Mouse (Mus musculus) G1E (cell line): ENCODE measurements around the gene Eif4a1. TPM values are rescaled to one million over a fixed set of nuclear protein-coding genes. Genes with fewer than 3 reads are reported as not detected.

ENCODE experiments used
- ATAC-seq: 2 replicates; pipeline ENCODE4 v1.8.0; 2016; ENCODE audit warnings: mild to moderate bottlenecking; ENCODE audit not compliant: insufficient number of reproducible peaks, poor library complexity, low FRiP score, severe bottlenecking; ENCODE audit errors: extremely low read depth
- DNase-seq: peaks from one replicate; pipeline ENCODE4 v3.0.0; 2012; ENCODE audit warnings: low spot score
- H3K27me3 ChIP-seq: 2 replicates; pipeline ENCODE4 v1.6.1; 2012; ENCODE audit warnings: mild to moderate bottlenecking, low read length, inconsistent platforms; ENCODE audit not compliant: insufficient read depth
- H3K36me3 ChIP-seq: replicated peaks from 2 replicates; pipeline ENCODE3; 2012; ENCODE audit warnings: mild to moderate bottlenecking, inconsistent platforms
- H3K4me1 ChIP-seq: 2 replicates; pipeline ENCODE4 v1.6.1; 2012; ENCODE audit warnings: low read depth, low read length, inconsistent platforms, mixed read lengths; ENCODE audit not compliant: insufficient read depth
- H3K4me3 ChIP-seq: 2 replicates; pipeline ENCODE4 v1.5.1; 2012; ENCODE audit warnings: low read depth, mild to moderate bottlenecking, inconsistent platforms, low read length, moderate library complexity, mixed read lengths
- H3K9me3 ChIP-seq: replicated peaks from 2 replicates; pipeline ENCODE4 v1.6.1; 2012; ENCODE audit warnings: inconsistent platforms
- CTCF ChIP-seq: IDR thresholded peaks from 2 replicates; pipeline ENCODE4 v1.5.1; 2012; ENCODE audit warnings: low read depth, low read length, inconsistent platforms, mixed read lengths
- GATA1 ChIP-seq: IDR thresholded peaks from 2 replicates; pipeline ENCODE4 v1.6.1; 2012; ENCODE audit warnings: borderline replicate concordance, low read length, inconsistent platforms, mixed read lengths
- GATA2 ChIP-seq: IDR thresholded peaks from 2 replicates; pipeline ENCODE4 v1.6.1; 2012; ENCODE audit warnings: low read depth, low read length, inconsistent platforms, borderline replicate concordance
- POLR2AphosphoS5 ChIP-seq: IDR thresholded peaks from 2 replicates; pipeline ENCODE4 v1.6.1; 2012; ENCODE audit warnings: low read depth, low read length, inconsistent platforms; ENCODE audit not compliant: insufficient replicate concordance
- TAL1 ChIP-seq: conservative IDR thresholded peaks from 2 replicates; pipeline ENCODE4 v1.6.1; 2012; ENCODE audit warnings: low read depth, low read length, inconsistent platforms, mixed read lengths
- polyA plus RNA-seq: library from polyadenylated mRNA; stranded (reverse); fragments of >175 nt; gene quantifications from 2 replicates; pipeline ENCODE4 v1.2.3, GENCODE M21; 2012
- total RNA-seq, 2 experiments: library from RNA; stranded (forward) in 1 of 2; stranded (reverse) in 1 of 2; fragments of 200-1000 nt in 1 of 2; fragments of >200 nt in 1 of 2; fragmentation: Nextera tagmentation in 1 of 2; gene quantifications; 2 replicates each; pipeline ENCODE4 v1.2.3; 2014 to 2017

Eif4a1 gene
- total and polyA plus RNA-seq, 3 experiments: 197 to 986 (median 986) TPM

DNA sequence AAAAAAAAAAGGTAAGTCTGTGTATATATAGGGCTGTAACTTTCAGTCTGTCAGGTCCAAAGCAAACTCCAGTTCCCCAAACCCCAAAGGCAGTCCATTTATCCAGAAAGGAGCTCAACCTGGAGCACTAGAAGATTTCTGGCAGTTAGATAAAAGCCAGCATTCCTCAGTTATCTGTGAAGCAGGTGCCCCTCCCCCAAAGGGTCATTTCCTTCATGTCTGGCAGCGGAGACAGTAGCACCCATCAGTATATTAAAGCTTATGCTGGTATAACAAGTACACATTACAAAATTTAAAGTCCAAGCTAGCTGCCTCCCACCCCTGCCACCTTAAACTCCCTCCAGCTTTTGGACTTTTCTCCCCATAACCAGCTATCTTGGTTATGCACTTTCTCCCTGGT lies 27.4 kb upstream of the Eif4a1 start:
- Histone ChIP-seq H3K9me3 (no peaks in the 10 kb centered on the region; the same call in 1 of the 2 replicates), H3K36me3 (no peaks in the 10 kb centered on the region), H3K4me3 (no peak overlapping the region), H3K27me3 (peaks cover 43% of the 10 kb centered on the region), H3K4me1 (peaks cover 3% of the 10 kb centered on the region; the same call in 1 of the 2 replicates)
- no peak for DNase-seq
- TF ChIP-seq GATA2 (no peak), GATA1 (no peak), POLR2AphosphoS5 (no peak), TAL1 (no peak), CTCF (no peak)
- ATAC-seq: no peak

DNA sequence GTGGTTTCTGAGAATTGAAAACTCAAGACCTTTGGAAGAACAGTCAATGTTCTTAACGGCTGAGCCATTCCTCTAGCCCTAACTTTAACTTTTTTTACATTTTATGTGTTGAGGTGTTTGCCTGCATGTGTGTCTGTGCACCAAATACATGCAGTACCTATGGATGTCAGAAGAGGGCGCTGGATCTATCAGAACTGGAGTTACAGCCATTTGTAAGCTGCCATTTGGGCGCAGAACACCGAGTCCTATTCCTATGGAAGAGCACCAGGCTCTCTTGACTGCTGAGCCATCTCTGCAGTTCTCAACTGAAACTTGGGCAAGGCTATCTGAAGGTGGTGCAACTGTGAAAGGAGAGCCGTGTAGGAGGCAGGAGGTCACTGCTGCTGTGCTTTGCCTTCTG lies 26.4 kb upstream of the Eif4a1 start:
- Histone ChIP-seq H3K9me3 (no peaks in the 10 kb centered on the region; the same call in 1 of the 2 replicates), H3K4me1 (peaks cover 3% of the 10 kb centered on the region; the same call in 1 of the 2 replicates), H3K4me3 (no peak overlapping the region), H3K27me3 (peaks cover 46% of the 10 kb centered on the region), H3K36me3 (no peaks in the 10 kb centered on the region)
- TF ChIP-seq TAL1 (no peak), POLR2AphosphoS5 (no peak), CTCF (no peak), GATA1 (no peak), GATA2 (no peak)
- no peak for ATAC-seq
- no peak for DNase-seq

DNA sequence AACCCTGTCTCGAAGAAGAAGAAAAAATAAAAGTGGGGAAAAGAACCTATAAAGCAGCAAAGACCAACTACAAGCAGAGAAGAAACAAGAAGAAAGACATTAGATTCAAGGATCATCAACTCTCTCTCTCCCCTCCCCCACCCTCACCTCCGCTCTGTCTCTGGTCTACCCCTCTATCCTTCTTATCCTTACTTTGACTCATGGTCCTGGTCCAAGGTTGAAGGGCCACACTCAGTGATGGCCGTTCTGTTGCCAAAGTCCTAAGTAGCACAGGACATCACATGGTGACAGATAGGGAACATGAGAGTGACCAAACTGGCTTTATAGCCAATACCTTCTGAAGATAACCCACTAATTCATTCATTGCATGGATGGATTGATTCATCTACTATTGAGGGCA lies 25.2 kb upstream of the Eif4a1 start:
- H3K9me3 ChIP-seq: no peaks in the 10 kb centered on the region; the same call in 1 of the 2 replicates
- ATAC-seq (no peak), DNase-seq (no peak)
- peaks cover 56% of the 10 kb centered on the region for H3K27me3 ChIP-seq
- H3K4me3 ChIP-seq: no peak overlapping the region
- TF ChIP-seq POLR2AphosphoS5 (no peak), GATA2 (no peak), TAL1 (no peak)
- H3K36me3 ChIP-seq: no peaks in the 10 kb centered on the region
- peaks cover 3% of the 10 kb centered on the region; the same call in 1 of the 2 replicates for H3K4me1 ChIP-seq

DNA sequence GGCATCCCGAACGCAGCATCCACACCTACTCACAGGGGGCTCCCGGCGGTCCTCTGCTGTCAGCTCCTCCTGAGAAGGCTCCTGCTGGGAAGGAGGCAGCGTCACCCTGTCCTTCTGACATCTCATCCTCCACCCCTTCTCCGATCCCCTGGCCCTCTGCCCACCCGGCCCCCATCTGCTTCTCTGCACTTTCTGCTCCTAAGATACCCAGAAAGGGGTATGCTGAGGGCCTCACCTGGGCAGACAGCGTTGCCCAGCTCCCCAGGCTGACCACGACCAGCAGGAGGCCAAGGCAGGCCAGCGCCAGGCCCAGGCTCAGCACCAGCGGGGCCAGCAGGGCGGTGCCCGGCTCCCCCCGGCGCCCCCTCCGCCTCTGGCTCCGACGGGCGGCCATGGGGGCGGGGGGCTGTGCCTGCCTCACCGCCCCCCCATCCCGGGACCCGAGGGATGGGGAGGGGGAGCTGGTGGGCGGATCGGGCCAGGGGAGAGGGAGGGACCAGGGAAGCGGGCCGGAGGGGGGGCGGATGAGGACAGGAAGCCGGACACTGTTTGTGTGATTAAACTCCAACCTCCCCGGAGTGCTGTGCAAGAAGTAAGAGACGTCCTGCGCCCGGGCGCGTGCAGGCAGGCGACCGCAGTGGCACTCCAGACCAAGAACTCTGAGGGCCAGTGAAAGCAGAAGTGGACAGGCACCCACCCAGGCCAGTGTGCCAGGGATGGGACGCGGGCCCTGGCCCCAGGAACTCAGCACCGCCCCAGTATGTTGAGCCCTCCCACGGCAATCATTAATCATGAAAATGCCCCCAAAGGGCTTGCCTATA lies 23.3 kb upstream of the Eif4a1 start, which contains the start of the genes Tnfsf12 and Tnfsfm13:
Gene Tnfsf12, minus strand, starts transcription at position 489 of the 821 bp plus-strand sequence.
Gene Tnfsfm13, minus strand, starts transcription at position 738 of the 821 bp plus-strand sequence.
- H3K9me3 ChIP-seq: no peaks in the 10 kb centered on the region; the same call in 1 of the 2 replicates
- no peak for ATAC-seq
- TF ChIP-seq TAL1: no peak
- no peak for TF ChIP-seq GATA2
- no peak for TF ChIP-seq CTCF
- TF ChIP-seq GATA1: no peak
- TF ChIP-seq POLR2AphosphoS5: no peak
- H3K27me3 ChIP-seq: peaks cover 61% of the 10 kb centered on the region
- H3K4me3 ChIP-seq: no peak within 1 kb of the TSS
- no peak for DNase-seq
- no peaks in the 10 kb centered on the region for H3K36me3 ChIP-seq
- H3K4me1 ChIP-seq: no peaks in the 10 kb centered on the region; the same call in 1 of the 2 replicates

DNA sequence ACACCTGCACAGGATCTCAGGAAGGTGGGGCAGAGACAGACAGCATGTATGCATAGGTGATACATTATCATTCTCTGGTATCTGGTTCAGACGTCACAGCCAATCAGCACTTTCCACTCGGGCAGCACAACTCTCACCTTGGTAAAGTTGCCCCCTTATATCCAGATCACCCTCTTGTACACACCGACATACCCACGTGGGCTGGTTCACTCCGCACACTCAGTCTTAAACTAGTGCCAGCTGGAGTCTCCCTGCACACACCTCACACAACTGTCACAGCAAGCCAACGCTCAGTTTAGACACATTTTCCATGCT lies 22.8 kb upstream of the Eif4a1 start:
- Histone ChIP-seq H3K9me3 (no peaks in the 10 kb centered on the region; the same call in 1 of the 2 replicates), H3K36me3 (no peaks in the 10 kb centered on the region), H3K27me3 (peaks cover 63% of the 10 kb centered on the region), H3K4me1 (peaks cover 1% of the 10 kb centered on the region), H3K4me3 (no peak overlapping the region)
- DNase-seq (no peak), ATAC-seq (no peak)
- no peak for TF ChIP-seq POLR2AphosphoS5
- no peak for TF ChIP-seq TAL1
- TF ChIP-seq CTCF: no peak
- no peak for TF ChIP-seq GATA2
- TF ChIP-seq GATA1: no peak

GRCm38 (mm10) chr11:69693421-69693965 lies 21.3 kb upstream of the Eif4a1 start:
- TF ChIP-seq GATA2: no peak
- no peak for TF ChIP-seq GATA1
- no peak for TF ChIP-seq TAL1
- no peak for TF ChIP-seq CTCF
- no peak for TF ChIP-seq POLR2AphosphoS5
- peaks cover 67% of the 10 kb centered on the region for H3K27me3 ChIP-seq
- peaks cover 6% of the 10 kb centered on the region for H3K4me1 ChIP-seq
- ATAC-seq: no peak
- H3K9me3 ChIP-seq: no peaks in the 10 kb centered on the region; the same call in 1 of the 2 replicates
- DNase-seq: no peak
- no peaks in the 10 kb centered on the region for H3K36me3 ChIP-seq
- no peak overlapping the region for H3K4me3 ChIP-seq

DNA sequence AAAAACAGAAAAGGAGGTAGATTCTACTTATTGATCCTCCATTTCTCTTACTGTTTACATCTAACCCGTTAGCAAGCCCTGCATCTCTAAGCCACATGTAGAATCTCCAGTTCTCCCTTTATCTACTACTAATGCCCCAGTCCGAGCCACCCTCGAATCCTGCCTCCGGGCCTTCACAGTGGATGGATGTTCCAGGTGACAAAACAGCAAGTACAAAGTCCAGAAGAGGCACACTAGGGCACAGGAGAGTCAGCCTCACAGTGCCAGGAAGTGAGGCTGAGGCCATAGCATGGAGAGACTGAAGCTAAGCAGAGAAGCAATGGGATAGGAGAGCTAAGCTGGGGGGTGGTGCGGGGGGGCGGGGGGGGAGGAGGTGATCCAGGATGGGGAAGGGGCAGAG lies 20.6 kb upstream of the Eif4a1 start:
- no peaks in the 10 kb centered on the region for H3K36me3 ChIP-seq
- H3K27me3 ChIP-seq: peaks cover 71% of the 10 kb centered on the region
- DNase-seq (no peak), ATAC-seq (no peak)
- H3K4me3 ChIP-seq: no peak overlapping the region
- TF ChIP-seq GATA2 (no peak), GATA1 (no peak), TAL1 (no peak), POLR2AphosphoS5 (no peak), CTCF (no peak)
- peaks cover 6% of the 10 kb centered on the region for H3K4me1 ChIP-seq
- no peaks in the 10 kb centered on the region for H3K9me3 ChIP-seq
